Mouse (Mus musculus) liver, embryonic 14.5 days (tissue): ENCODE data around the gene Vmn1r188.
"Not testable (repeated sequence)": the region's sequence is repeated elsewhere in the genome, so short reads cannot be mapped to it uniquely, and the experiment has no call there.

Source experiments
- CTCF ChIP-seq: IDR thresholded peaks from 2 replicates; pipeline ENCODE4 v1.5.1; 2016; ENCODE audit warnings: antibody characterized with exemption, low read depth, control low read depth
- EP300 ChIP-seq: IDR thresholded peaks from 2 replicates; pipeline ENCODE4 v1.6.1; 2016; ENCODE audit warnings: antibody characterized with exemption, low read depth

DNA sequence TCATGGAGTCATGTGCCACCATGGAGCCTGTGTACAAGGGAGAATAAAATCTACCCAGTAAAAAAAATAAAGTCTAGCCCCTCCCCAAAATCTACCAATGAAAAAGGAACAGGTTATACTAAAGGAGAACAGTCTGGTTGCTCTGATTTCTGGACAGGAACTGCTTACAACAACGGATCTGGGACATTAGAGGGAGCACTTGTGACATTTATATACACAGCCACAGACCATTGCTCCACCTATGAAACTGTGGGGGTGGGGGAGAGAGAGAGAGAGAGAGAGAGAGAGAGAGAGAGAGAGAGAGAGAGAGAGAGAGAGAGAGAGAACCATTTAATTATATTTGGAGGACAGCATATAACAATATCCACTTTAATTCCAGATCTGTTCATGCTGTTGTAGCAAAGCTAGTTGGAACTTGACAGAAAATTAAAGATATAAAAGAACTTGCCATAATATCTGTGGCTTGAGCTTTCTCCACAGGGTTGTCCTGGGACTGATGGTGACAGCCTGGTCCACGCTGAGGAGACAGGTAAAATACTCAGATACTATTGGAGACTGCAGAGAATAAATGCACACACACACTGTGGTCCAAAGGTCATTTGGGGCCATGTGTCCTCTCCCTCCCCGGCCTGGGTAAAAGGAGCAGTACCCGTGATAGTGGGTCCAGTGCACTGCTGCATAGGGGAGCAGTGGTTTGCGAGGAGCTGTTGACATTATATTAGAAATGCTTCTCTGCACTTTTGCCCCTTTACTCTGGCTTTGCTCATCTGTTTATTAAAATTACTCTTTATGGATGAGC, 52.5 kb downstream of the Vmn1r188 start:
- TF ChIP-seq CTCF, EP300: not testable (repeated sequence)
